Mouse (Mus musculus): ENCODE results near the gene Atg4a. TPM values are rescaled to one million over a fixed set of nuclear protein-coding genes. Genes with fewer than 3 reads are reported as not detected.
A peak's percentile ranks its signal among the peaks of the same experiment; 100 is the strongest.

Gene Atg4a
- total RNA-seq, 1 experiment from 2014 or later = 23.6 TPM

DNA sequence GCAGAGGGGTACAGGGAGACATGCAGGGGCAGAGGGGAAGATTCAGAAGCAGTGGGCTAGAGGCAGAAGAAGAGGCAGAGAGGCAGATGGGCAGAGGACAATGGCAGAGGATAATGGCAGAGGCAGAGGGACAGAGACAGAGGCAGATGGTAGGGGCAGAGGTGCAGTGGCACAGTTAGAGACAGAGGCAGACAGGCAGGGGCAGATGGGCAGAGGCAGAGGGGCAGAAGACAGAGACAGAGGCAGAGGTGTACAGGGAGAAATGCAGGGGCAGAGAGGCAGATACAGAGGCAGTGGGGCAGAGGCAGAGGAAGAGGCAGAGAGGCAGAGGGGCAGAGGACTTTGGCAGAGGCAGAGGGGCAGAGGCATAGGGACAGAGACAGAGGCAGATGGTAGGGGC is 194.5 kb downstream of the Atg4a start:
- ATAC-seq (ENCODE audit: extremely low read depth, insufficient number of reproducible peaks, low FRiP score, poor library complexity, severe bottlenecking) = no peak

DNA sequence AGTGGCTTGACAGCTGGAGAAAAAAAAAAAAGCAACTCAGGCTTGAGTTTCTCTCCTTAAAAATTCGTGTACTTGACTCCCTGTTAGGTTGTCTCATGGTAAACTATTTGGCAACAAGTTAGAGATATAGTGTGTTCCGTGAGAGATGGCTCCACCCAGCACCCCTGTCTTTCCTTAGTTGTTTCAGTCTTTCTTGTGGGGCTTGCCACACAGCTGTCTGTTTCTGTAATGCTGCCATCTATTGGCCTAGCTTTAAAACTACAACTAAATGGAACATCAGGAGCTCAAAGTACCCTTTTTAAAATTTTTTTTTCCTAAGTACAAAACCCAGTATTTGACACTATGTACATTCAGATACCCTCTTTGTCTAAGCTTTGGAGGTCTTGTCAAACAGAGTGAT is 200.0 kb downstream of the Atg4a start:
- 0 out of 2 replicates have a peak, but pooled peaks have one; percentile 39 for ATAC-seq (ENCODE audit: extremely low read depth, insufficient number of reproducible peaks, low FRiP score, poor library complexity, severe bottlenecking)

DNA sequence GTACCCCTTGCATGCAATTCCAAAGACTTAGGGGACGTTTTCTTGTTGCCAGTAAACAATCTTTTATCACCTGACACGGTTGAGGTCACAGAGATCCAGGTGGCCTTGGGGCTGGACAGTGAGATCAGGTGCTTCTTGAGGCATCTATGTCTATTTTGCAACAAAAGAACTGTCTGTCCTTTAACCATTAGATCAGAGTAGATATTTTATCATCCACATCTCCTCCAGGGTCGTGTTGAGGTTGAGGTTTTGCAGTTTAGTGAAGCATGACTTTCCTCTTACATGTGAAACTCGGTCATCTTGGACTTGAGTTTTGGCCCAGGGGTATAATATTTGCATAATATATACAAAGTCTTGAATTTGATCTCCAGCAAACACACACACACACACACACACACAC is 200.9 kb downstream of the Atg4a start:
- ATAC-seq (ENCODE audit: extremely low read depth, insufficient number of reproducible peaks, low FRiP score, poor library complexity, severe bottlenecking) = 0 out of 2 replicates have a peak, but pooled peaks have one; percentile 23

DNA sequence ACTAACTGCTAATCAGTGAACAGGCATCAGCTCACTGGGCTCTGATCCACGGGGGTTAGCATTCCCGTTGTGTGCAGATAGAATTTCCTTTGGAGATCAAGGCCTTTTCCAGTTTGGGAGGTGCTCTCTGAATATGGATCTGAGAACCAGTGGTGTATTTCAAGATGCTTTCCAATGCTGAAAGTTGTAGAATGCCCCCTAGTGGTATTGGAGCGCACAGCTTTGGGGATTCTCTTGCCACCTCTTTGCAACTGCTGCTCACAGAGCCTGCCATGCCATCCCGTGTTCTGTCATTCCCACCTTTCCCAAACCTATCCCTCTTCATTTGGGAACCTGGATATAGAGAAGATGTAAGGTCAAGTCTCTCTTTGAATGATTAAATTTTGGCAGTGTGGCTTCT is 201.5 kb downstream of the Atg4a start:
- ATAC-seq (ENCODE audit: extremely low read depth, insufficient number of reproducible peaks, low FRiP score, poor library complexity, severe bottlenecking) = no peak

DNA sequence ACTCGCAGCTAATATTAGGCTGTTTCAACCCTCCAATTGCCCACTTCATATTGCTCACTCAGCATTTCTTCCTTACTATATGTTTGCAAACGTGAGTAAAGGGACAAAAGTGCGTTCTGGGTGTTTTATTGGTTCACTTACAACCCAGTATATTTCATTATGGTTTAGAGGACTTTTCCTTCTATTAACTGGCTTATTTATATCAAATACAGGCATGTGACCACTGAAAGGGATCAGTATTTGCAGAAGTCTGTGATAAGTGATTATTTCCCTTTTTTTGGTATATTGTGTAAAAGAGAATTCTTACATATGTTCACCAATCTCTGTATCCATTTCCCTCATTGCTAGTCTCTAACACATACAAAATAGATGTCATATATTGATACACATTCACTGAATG is 203.7 kb downstream of the Atg4a start:
- ATAC-seq (ENCODE audit: extremely low read depth, insufficient number of reproducible peaks, low FRiP score, poor library complexity, severe bottlenecking) = no peak

DNA sequence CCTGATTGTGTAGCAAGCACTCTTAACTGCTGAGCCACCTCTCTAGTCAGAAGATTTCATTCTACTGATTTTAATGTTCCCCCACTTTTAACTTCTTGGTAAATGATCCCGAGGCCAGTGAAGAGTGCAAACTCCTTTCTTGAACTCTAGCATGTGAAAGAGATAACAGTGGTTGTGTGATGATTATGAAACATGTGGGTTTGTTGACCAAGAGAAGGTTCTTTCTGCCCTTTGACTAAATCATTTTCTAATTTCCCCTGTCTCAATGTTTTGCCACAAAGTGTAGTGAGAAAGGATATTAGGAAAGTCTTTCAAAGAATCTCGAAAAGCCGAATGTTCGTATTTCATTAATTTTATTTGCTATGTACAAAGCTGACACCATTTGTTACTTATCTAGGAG is 208.4 kb downstream of the Atg4a start:
- ATAC-seq (ENCODE audit: extremely low read depth, insufficient number of reproducible peaks, low FRiP score, poor library complexity, severe bottlenecking) = no peak

DNA sequence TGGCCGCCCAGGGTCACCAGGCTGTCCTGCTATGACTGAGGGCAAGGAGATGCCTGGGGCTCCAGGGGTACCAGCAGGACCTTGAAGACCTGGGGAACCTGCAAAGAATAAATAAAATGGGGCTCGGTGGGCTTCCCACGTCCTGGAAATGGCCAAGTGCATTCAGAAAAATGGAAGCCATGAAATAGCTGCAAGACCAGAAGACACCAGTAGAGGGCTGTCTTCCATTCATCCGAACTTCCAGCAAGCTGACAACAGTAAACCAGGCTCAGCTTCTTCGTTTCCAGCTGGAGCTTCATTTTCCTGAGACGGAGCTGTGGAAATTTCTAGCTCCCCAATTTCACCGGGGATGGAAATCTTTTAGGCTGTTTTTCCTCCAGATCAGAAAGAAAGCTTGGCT is 218.6 kb downstream of the Atg4a start:
- ATAC-seq (ENCODE audit: extremely low read depth, insufficient number of reproducible peaks, low FRiP score, poor library complexity, severe bottlenecking) = no peak

DNA sequence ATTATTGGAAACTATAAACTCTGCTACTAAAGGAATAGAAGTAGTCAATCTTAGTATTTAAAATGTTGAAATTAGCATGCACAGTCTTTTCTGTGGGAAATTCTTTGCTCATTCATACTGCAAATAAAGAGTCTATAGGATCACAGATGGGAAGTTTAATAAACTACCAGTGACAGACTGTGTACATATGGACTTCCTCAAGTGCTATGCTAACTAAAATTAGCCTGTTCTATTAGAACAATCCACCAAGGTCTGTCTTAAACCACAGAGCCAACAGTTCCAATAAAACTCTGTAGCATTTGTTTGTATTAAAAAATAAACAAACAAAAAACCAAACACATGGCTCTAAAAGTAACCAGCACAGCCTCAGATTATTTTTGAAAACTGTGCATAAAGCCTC is 238.3 kb downstream of the Atg4a start:
- no peak for ATAC-seq (ENCODE audit: extremely low read depth, insufficient number of reproducible peaks, low FRiP score, poor library complexity, severe bottlenecking)

DNA sequence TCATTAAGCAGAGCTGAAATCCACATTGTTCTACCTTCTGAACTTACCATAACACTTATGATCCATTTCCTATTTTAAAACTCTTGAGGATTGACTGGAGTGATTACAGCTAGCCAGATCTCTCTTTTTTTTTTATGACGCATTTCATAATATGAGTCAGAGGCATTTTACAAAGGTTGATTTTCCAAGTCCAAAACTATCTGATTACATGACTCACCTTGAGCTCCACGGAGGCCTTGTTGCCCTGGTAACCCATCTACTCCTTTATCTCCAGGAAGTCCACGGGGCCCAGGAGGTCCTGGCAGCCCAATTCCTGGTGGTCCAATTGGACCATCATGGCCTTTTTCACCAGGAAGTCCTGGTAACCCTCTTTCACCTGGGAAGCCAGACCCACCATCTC is 242.3 kb downstream of the Atg4a start:
- no peak for ATAC-seq (ENCODE audit: extremely low read depth, insufficient number of reproducible peaks, low FRiP score, poor library complexity, severe bottlenecking)

DNA sequence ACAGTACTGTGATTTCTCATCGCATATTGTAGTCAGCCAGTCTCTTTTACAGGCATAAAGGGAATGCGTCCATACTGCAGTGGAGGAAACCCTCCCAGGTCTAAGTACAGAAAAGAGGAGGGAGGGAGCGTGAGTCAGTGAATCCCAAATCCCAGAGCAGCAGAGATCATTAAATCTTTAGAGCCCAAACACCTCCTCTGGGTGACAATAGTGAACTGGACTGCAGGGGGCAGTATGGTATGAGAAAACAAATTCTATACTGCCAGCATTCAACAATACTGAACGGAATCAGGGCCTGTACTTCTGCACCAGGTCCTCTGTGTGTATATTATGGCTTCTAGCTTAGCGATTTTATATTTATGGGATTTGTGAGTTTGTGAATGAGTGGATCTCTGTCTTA is 256.1 kb downstream of the Atg4a start:
- no peak for ATAC-seq (ENCODE audit: extremely low read depth, insufficient number of reproducible peaks, low FRiP score, poor library complexity, severe bottlenecking)

Other genes with a start within 250 kb of the Atg4a start
- not detected in 2 replicates for gene Tex13b, start 143.5 kb upstream of the Atg4a start, total RNA-seq (2017)
- gene Vsig1, start 49.3 kb upstream of the Atg4a start, total RNA-seq (2017) = not detected in 2 replicates
- 33.4 and 35.5 TPM in 2 replicates for gene Psmd10, start 179 bp upstream of the Atg4a start, total RNA-seq (2017)